Mouse (Mus musculus) liver, embryonic 12.5 days (tissue): Measurements from ENCODE around the gene Zfp420. TPM values are rescaled to one million over a fixed set of nuclear protein-coding genes. Genes with fewer than 3 reads are reported as not detected.
"Not testable (repeated sequence)": the region's sequence is repeated elsewhere in the genome, so short reads cannot be mapped to it uniquely, and the experiment has no call there.

Experiments used
- ATAC-seq: fragments of 200-750 bp; cut with Nextera tagmentation; 2 replicates; pipeline ENCODE4 v1.8.0; 2017; ENCODE audit warnings: moderate number of reproducible peaks, mild to moderate bottlenecking, moderate library complexity
- H3K27ac ChIP-seq: fragments of 300-500 bp; sonication (generic); 2 replicates; pipeline ENCODE4 v1.5.1; 2016; ENCODE audit warnings: mild to moderate bottlenecking
- H3K27me3 ChIP-seq: fragments of 300-500 bp; sonication (generic); replicated peaks from 2 replicates; pipeline ENCODE4 v1.6.1; 2016; ENCODE audit warnings: mild to moderate bottlenecking, moderate library complexity
- H3K36me3 ChIP-seq: fragments of 300-500 bp; sonication (generic); 2 replicates; pipeline ENCODE4 v1.6.1; 2016; ENCODE audit warnings: mild to moderate bottlenecking, moderate library complexity
- H3K4me1 ChIP-seq: fragments of 300-500 bp; sonication (generic); 2 replicates; pipeline ENCODE4 v1.6.1; 2016
- H3K4me2 ChIP-seq: fragments of 300-500 bp; sonication (generic); 2 replicates; pipeline ENCODE4 v1.6.1; 2016; ENCODE audit warnings: mild to moderate bottlenecking, moderate library complexity
- H3K4me3 ChIP-seq: fragments of 300-500 bp; sonication (generic); 2 replicates; pipeline ENCODE4 v1.5.1; 2016; ENCODE audit warnings: mild to moderate bottlenecking, moderate library complexity
- H3K9ac ChIP-seq: fragments of 300-500 bp; sonication (generic); 2 replicates; pipeline ENCODE4 v1.6.1; 2016; ENCODE audit warnings: mild to moderate bottlenecking, moderate library complexity
- H3K9me3 ChIP-seq: fragments of 300-500 bp; sonication (generic); replicated peaks from 2 replicates; pipeline ENCODE4 v1.6.1; 2016; ENCODE audit warnings: mild to moderate bottlenecking, moderate library complexity
- WGBS: fragments of 180-500 bp; shearing (Covaris S2); methylation state at CpG from one replicate; pipeline ENCODE4 v1.1.7; 2016; ENCODE audit not compliant: insufficient replicate concordance; 5-methylcytosine and 5-hydroxymethylcytosine counted together
- polyA plus RNA-seq: library from polyadenylated mRNA; unstranded; fragments of >200 nt; fragmentation: Nextera tagmentation; extraction: Ambion mirVana; gene quantifications from 2 replicates; pipeline ENCODE4 v1.2.1, GENCODE M21; 2016

Gene Zfp420
- polyA plus RNA-seq, 1 experiment from 2014 or later, result 1.9 TPM

- no peak overlapping the region for H3K4me3 ChIP-seq
- ATAC-seq, result no peak
- H3K9me3 ChIP-seq, result no peaks in the 10 kb centered on the region
- H3K27ac ChIP-seq, result no peak overlapping the region
- no peaks in the 10 kb centered on the region for H3K27me3 ChIP-seq
- no peaks in the 10 kb centered on the region for H3K4me1 ChIP-seq
- no peak overlapping the region for H3K4me2 ChIP-seq
- WGBS, result 80% methylated on average over 5 of the region's 5 CpGs
- no peak overlapping the region for H3K9ac ChIP-seq
- peaks cover 33% of the 10 kb centered on the region for H3K36me3 ChIP-seq
These were observed 15.2 kb upstream of the Zfp420 start for GRCm38 (mm10) chr7:29844616-29845015.

- Histone ChIP-seq H3K36me3 (peaks cover 15% of the 10 kb centered on the region), H3K4me3 (peak overlapping the region; percentile 70), H3K27me3 (no peaks in the 10 kb centered on the region), H3K27ac (no peak overlapping the region), H3K9me3 (no peaks in the 10 kb centered on the region), H3K9ac (peak overlapping the region; percentile 64), H3K4me1 (peaks cover 11% of the 10 kb centered on the region), H3K4me2 (peak overlapping the region; percentile 88)
- WGBS, result 44% methylated on average over 9 of the region's 9 CpGs
- no peak for ATAC-seq
These were observed 7.0 kb upstream of the Zfp420 start for GRCm38 (mm10) chr7:29852831-29853218.

GRCm38 (mm10) chr7:29853219-29853842, 6.4 kb upstream of the Zfp420 start, which contains the start of gene Zfp940:
TSS of gene Zfp940 (minus strand) at chr7:29853669.
- Histone ChIP-seq H3K9me3 (no peaks in the 10 kb centered on the region), H3K36me3 (peaks cover 13% of the 10 kb centered on the region), H3K27ac (no peak within 1 kb of the TSS), H3K4me3 (peak within 1 kb of the TSS; percentile 70), H3K27me3 (no peaks in the 10 kb centered on the region), H3K4me1 (peaks cover 11% of the 10 kb centered on the region), H3K4me2 (peak within 1 kb of the TSS; percentile 88), H3K9ac (peak within 1 kb of the TSS; percentile 64)
- ATAC-seq, result peak; percentile 96
- 2% methylated on average over 21 of the region's 21 CpGs for WGBS

DNA sequence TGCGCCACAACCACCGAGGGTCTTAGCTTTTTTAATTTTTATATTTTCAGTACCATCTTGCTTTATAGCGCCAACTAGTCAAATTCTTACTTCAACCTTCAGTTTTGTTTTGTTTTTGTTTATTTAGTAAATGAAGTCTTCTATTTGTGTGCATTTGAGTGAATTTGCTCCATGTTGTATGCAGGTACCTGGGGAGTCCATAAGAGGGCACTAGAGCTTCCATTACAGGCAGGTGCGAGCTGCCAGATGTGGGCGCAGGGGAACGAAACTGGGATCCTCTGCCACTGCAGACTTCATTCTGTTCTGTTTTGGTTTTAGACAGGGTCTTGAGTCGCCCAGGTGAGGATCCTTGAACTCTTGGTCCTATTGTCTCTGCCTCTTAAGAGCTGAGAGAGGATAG, 1.9 kb downstream of the Zfp420 start:
- 80% methylated on average over 7 of the region's 7 CpGs for WGBS
- H3K27me3 ChIP-seq, result no peaks in the 10 kb centered on the region
- no peak overlapping the region for H3K4me2 ChIP-seq
- ATAC-seq, result no peak
- H3K4me3 ChIP-seq, result no peak overlapping the region
- no peak overlapping the region for H3K27ac ChIP-seq
- H3K4me1 ChIP-seq, result peaks cover 12% of the 10 kb centered on the region
- no peaks in the 10 kb centered on the region for H3K9me3 ChIP-seq
- peaks cover 6% of the 10 kb centered on the region; the same call in 1 of the 2 replicates for H3K36me3 ChIP-seq
- H3K9ac ChIP-seq, result no peak overlapping the region

DNA sequence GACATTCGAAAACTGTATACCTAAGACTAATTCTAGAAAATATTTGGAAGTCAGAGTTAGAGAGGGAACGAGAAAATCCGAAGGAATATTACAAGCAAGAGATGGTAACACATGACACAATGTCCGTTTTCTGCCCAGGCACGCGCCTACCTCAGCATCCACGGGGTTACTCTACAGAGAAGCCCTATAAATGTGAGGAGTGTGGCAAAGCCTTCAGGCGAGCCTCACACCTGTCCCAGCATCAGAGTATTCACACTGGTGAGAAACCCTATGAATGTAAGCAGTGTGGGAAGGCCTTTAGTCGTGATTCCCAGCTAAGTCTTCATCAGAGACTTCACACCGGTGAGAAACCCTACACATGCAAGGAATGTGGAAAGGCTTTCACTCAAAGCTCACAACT, 14.5 kb downstream of the Zfp420 start:
- no peak for ATAC-seq
- H3K27me3 ChIP-seq, result no peaks in the 10 kb centered on the region
- no peak overlapping the region for H3K27ac ChIP-seq
- H3K36me3 ChIP-seq, result peaks cover 33% of the 10 kb centered on the region
- no peak overlapping the region for H3K9ac ChIP-seq
- no peak overlapping the region for H3K4me3 ChIP-seq
- no peak overlapping the region for H3K4me2 ChIP-seq
- H3K9me3 ChIP-seq, result peaks cover 44% of the 10 kb centered on the region
- WGBS, result 80% methylated on average over 10 of the region's 10 CpGs
- no peaks in the 10 kb centered on the region for H3K4me1 ChIP-seq

GRCm38 (mm10) chr7:29877561-29877960, 17.8 kb downstream of the Zfp420 start:
- H3K4me2 ChIP-seq, H3K9ac ChIP-seq, ATAC-seq, H3K4me1 ChIP-seq, H3K27ac ChIP-seq, H3K4me3 ChIP-seq, H3K27me3 ChIP-seq: not testable (repeated sequence)
- Histone ChIP-seq H3K9me3 (peaks cover 36% of the 10 kb centered on the region), H3K36me3 (peaks cover 27% of the 10 kb centered on the region)
- WGBS, result 75% methylated on average over 9 of the region's 9 CpGs

DNA sequence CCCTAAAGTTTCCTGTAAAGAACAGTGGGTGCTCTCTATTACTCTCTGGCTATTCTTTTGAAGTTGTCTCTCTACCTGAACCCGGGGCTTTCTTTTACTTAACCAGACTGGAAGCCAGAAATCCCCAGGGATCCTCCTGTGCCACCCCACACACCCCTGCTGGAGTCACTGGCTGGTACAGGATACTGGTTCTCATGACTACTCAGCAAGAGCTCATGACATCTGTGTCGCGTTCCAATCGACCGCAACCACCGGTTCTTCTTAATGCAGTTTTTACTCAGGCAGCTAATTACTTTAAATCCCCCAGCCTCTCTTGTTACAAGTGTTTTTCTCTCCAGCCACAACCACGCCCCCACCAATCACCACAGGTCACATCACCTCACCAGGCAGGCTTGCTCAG, 20.3 kb downstream of the Zfp420 start:
- peaks cover 17% of the 10 kb centered on the region for H3K36me3 ChIP-seq
- WGBS, result 69% methylated on average over 7 of the region's 7 CpGs
- H3K27ac ChIP-seq, result no peak overlapping the region

DNA sequence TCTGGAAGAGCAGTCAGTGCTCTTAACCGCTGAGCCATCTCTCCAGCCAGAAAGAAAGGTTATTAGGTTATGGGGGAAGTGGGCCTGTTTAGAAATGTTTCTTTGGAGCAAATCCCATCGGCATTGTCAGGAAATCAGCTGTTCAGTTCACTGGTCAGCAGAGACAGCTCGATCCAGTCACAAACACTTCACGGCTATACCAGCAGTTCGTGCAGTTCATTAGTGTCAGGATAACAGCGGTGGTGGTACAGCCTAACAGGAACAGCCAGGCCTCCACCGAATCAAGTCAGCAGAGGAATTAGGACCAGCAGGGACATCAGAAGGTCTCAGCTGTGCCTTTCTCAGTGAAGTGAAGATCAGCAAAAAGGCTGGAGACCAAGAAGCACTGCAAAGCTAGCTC, 21.1 kb downstream of the Zfp420 start:
- Histone ChIP-seq H3K4me1 (no peaks in the 10 kb centered on the region), H3K4me3 (no peak overlapping the region), H3K36me3 (peaks cover 8% of the 10 kb centered on the region), H3K27ac (no peak overlapping the region), H3K9ac (no peak overlapping the region), H3K9me3 (peaks cover 40% of the 10 kb centered on the region), H3K4me2 (no peak overlapping the region), H3K27me3 (no peaks in the 10 kb centered on the region)
- 73% methylated on average over 7 of the region's 7 CpGs for WGBS
- no peak for ATAC-seq

More for the DNA sequence above, 20.3 kb downstream of the Zfp420 start:
- Histone ChIP-seq H3K9ac (no peak overlapping the region), H3K9me3 (peaks cover 40% of the 10 kb centered on the region), H3K4me2 (no peak overlapping the region), H3K4me3 (no peak overlapping the region), H3K27me3 (no peaks in the 10 kb centered on the region), H3K4me1 (no peaks in the 10 kb centered on the region)
- ATAC-seq, result no peak

- Histone ChIP-seq H3K9me3 (peaks cover 75% of the 10 kb centered on the region), H3K27me3 (no peaks in the 10 kb centered on the region), H3K9ac (no peak overlapping the region), H3K4me1 (no peaks in the 10 kb centered on the region), H3K4me2 (no peak overlapping the region), H3K27ac (no peak overlapping the region), H3K36me3 (peaks cover 43% of the 10 kb centered on the region), H3K4me3 (no peak overlapping the region)
- ATAC-seq, result no peak
- 82% methylated on average over 7 of the region's 7 CpGs for WGBS
These were observed 30.7 kb downstream of the Zfp420 start for GRCm38 (mm10) chr7:29890501-29890900.

DNA sequence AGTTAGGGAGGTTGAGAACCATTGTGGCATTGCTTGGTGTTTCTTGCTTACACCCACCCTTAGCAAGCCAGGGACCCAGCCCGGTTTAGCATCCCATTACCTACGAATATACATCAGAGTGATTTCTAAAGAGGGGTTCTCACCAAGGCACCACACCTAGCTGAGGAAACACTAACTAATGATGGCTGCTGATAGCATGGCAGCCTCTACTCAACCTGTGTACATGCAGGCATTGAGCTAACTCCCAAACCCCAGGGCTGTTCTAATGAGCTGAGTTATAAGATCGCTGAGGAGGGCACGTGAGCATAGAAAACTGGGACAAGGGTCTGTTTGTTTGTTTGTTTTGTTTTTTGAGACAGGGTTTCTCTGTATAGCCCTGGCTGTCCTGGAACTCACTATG, 33.0 kb downstream of the Zfp420 start:
- H3K36me3 ChIP-seq, result peaks cover 65% of the 10 kb centered on the region
- no peaks in the 10 kb centered on the region for H3K27me3 ChIP-seq
- no peak overlapping the region for H3K4me2 ChIP-seq
- no peak overlapping the region for H3K4me3 ChIP-seq
- peaks cover 66% of the 10 kb centered on the region for H3K9me3 ChIP-seq
- no peak overlapping the region for H3K9ac ChIP-seq
- no peaks in the 10 kb centered on the region for H3K4me1 ChIP-seq
- ATAC-seq, result no peak
- no peak overlapping the region for H3K27ac ChIP-seq
- WGBS, result 84% methylated on average over 4 of the region's 4 CpGs

DNA sequence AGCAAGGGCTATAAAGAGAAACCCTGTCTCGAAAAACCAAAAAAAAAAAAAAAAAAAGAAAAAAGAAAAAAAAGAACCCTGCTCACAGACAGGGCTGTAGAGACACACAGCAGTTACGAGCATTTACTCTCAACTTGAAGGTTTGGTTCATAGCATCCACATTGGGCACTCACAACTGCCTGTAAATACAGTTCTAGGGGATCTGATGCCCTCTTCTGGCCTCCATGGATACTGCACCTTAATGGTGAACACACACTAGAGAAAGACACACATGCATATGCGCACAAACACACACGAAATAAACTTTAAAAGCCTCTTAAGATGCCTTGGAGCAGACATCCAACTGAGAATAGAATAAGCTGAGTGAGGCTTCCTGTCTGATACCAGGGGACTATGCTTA, 38.6 kb downstream of the Zfp420 start:
- no peak overlapping the region for H3K27ac ChIP-seq
- H3K4me2 ChIP-seq, result no peak overlapping the region
- no peak overlapping the region for H3K4me3 ChIP-seq
- no peaks in the 10 kb centered on the region for H3K4me1 ChIP-seq
- peaks cover 86% of the 10 kb centered on the region for H3K36me3 ChIP-seq
- H3K27me3 ChIP-seq, result no peaks in the 10 kb centered on the region
- 79% methylated on average over 4 of the region's 4 CpGs for WGBS
- no peak overlapping the region for H3K9ac ChIP-seq
- ATAC-seq, result no peak
- H3K9me3 ChIP-seq, result peaks cover 44% of the 10 kb centered on the region

- Histone ChIP-seq H3K4me1 (peaks cover 15% of the 10 kb centered on the region), H3K9ac (no peak overlapping the region), H3K4me3 (no peak overlapping the region), H3K27me3 (no peaks in the 10 kb centered on the region), H3K27ac (no peak overlapping the region), H3K4me2 (no peak overlapping the region), H3K36me3 (peaks cover 34% of the 10 kb centered on the region), H3K9me3 (peaks cover under 1% of the 10 kb centered on the region; the same call in 1 of the 2 replicates)
- no peak for ATAC-seq
- 84% methylated on average over 4 of the region's 4 CpGs for WGBS
These were observed 44.3 kb downstream of the Zfp420 start for GRCm38 (mm10) chr7:29904101-29904500.
